Mouse (Mus musculus) liver, postnatal 0 days (tissue): ENCODE data around the gene Cebpa.

Experiments used
- CTCF ChIP-seq: sonication (generic); IDR thresholded peaks from 2 replicates; pipeline ENCODE4 v1.5.1; 2016; ENCODE audit warnings: antibody characterized with exemption, low read depth
- EP300 ChIP-seq: IDR thresholded peaks from 2 replicates; pipeline ENCODE4 v1.6.1; 2016; ENCODE audit warnings: antibody characterized with exemption, low read depth, mild to moderate bottlenecking

GRCm38 (mm10) chr7:35128677-35129567 is 9.8 kb downstream of the Cebpa start:
- TF ChIP-seq CTCF = no peak
- TF ChIP-seq EP300 = no peak
